Mouse (Mus musculus): Measurements from ENCODE around the gene Tktl1. TPM values are rescaled to one million over a fixed set of nuclear protein-coding genes. Genes with fewer than 3 reads are reported as not detected.

Gene Tktl1
- polyA plus RNA-seq, 1 experiment from 2014 or later: not detected

- WGBS: 42% methylated on average over 1 of the region's 1 CpGs
- no peak for ATAC-seq
- H3K36me3 ChIP-seq (ENCODE audit: control insufficient read depth, insufficient read depth): peaks cover 6% of the 10 kb centered on the region; the same call in 1 of the 2 replicates
Observed at GRCm38 (mm10) chrX:74245107-74245506, 68.0 kb downstream of the Tktl1 start.

GRCm38 (mm10) chrX:74245687-74246086, 68.6 kb downstream of the Tktl1 start:
- no peaks in the 10 kb centered on the region for H3K4me1 ChIP-seq (replicated peaks; ENCODE audit: control insufficient read depth, insufficient read depth, low read length)
- no peaks in the 10 kb centered on the region for H3K9me3 ChIP-seq (ENCODE audit: control insufficient read depth)
- ATAC-seq: peak; percentile 12; the same call in 1 of the 2 replicates
- H3K4me3 ChIP-seq (ENCODE audit: low read depth, low read length): peak overlapping the region; percentile 45
- peak overlapping the region; percentile 54 for H3K9ac ChIP-seq (ENCODE audit: low read depth, low read length)
- WGBS: 25% methylated on average over 21 of the region's 21 CpGs
- H3K36me3 ChIP-seq (ENCODE audit: control insufficient read depth, insufficient read depth): peaks cover 4% of the 10 kb centered on the region; the same call in 1 of the 2 replicates
- no peak for TF ChIP-seq CTCF (IDR thresholded peaks at IDR 0.05; ENCODE audit: low read depth)
- H3K4me2 ChIP-seq (replicated peaks; ENCODE audit: low read depth): peak overlapping the region; percentile 72
- no peaks in the 10 kb centered on the region for H3K27me3 ChIP-seq (replicated peaks; ENCODE audit: control insufficient read depth, insufficient read depth, low read length)
- H3K27ac ChIP-seq (ENCODE audit: low read depth, low read length): peak overlapping the region; percentile 80

More at GRCm38 (mm10) chrX:74245107-74245506, 68.0 kb downstream of the Tktl1 start:
- peak overlapping the region; percentile 54; the same call in 1 of the 2 replicates for H3K9ac ChIP-seq (ENCODE audit: low read depth, low read length)
- no peaks in the 10 kb centered on the region for H3K27me3 ChIP-seq (replicated peaks; ENCODE audit: control insufficient read depth, insufficient read depth, low read length)
- peak overlapping the region; percentile 72 for H3K4me2 ChIP-seq (replicated peaks; ENCODE audit: low read depth)
- H3K27ac ChIP-seq (ENCODE audit: low read depth, low read length): peak overlapping the region; percentile 80
- peak overlapping the region; percentile 45 for H3K4me3 ChIP-seq (ENCODE audit: low read depth, low read length)
- TF ChIP-seq CTCF (IDR thresholded peaks at IDR 0.05; ENCODE audit: low read depth): no peak
- H3K4me1 ChIP-seq (replicated peaks; ENCODE audit: control insufficient read depth, insufficient read depth, low read length): no peaks in the 10 kb centered on the region
- no peaks in the 10 kb centered on the region for H3K9me3 ChIP-seq (ENCODE audit: control insufficient read depth)

DNA sequence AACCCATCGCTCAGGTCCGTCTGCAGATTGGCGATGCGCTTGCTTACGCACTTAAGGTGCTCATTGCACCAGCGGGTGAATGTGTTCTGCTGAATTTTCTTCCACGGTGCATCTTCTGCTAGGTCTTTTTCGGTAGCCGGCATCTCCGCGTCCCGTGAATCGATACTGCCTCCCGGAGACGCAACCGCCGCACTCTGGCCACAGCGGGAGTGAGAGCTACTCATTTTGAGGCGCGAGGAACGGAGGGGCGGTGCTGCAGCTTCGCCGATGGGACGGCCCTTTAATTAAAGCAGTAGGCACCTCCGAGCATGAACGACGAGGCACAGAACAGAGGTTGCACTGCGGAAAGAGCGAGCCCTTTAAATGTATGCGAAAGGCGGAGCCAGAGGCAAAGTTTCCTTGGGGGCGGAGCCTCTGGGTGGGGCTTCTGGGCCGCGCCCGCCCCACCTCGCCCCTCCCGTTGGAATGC, 69.2 kb downstream of the Tktl1 start:
- WGBS: 14% methylated on average over 38 of the region's 38 CpGs

GRCm38 (mm10) chrX:74246693-74247092, 69.6 kb downstream of the Tktl1 start:
- H3K27ac ChIP-seq (ENCODE audit: low read depth, low read length): peak overlapping the region; percentile 57
- H3K4me3 ChIP-seq (ENCODE audit: low read depth, low read length): peak overlapping the region; percentile 45
- H3K36me3 ChIP-seq (ENCODE audit: control insufficient read depth, insufficient read depth): no peaks in the 10 kb centered on the region
- 26% methylated on average over 15 of the region's 15 CpGs for WGBS
- TF ChIP-seq CTCF (IDR thresholded peaks at IDR 0.05; ENCODE audit: low read depth): no peak
- no peaks in the 10 kb centered on the region for H3K27me3 ChIP-seq (replicated peaks; ENCODE audit: control insufficient read depth, insufficient read depth, low read length)
- ATAC-seq: peak; percentile 36
- no peak overlapping the region for H3K9ac ChIP-seq (ENCODE audit: low read depth, low read length)
- no peaks in the 10 kb centered on the region for H3K9me3 ChIP-seq (ENCODE audit: control insufficient read depth)
- H3K4me2 ChIP-seq (replicated peaks; ENCODE audit: low read depth): peak overlapping the region; percentile 72
- H3K4me1 ChIP-seq (replicated peaks; ENCODE audit: control insufficient read depth, insufficient read depth, low read length): no peaks in the 10 kb centered on the region

More for the DNA sequence above, 69.2 kb downstream of the Tktl1 start:
- peak overlapping the region; percentile 54 for H3K9ac ChIP-seq (ENCODE audit: low read depth, low read length)
- no peaks in the 10 kb centered on the region for H3K27me3 ChIP-seq (replicated peaks; ENCODE audit: control insufficient read depth, insufficient read depth, low read length)
- H3K36me3 ChIP-seq (ENCODE audit: control insufficient read depth, insufficient read depth): no peaks in the 10 kb centered on the region
- peak; percentile 19; the same call in 1 of the 2 replicates for TF ChIP-seq CTCF (IDR thresholded peaks at IDR 0.05; ENCODE audit: low read depth)
- peak overlapping the region; percentile 80 for H3K27ac ChIP-seq (ENCODE audit: low read depth, low read length)
- H3K9me3 ChIP-seq (ENCODE audit: control insufficient read depth): no peaks in the 10 kb centered on the region
- peak overlapping the region; percentile 72 for H3K4me2 ChIP-seq (replicated peaks; ENCODE audit: low read depth)
- no peaks in the 10 kb centered on the region for H3K4me1 ChIP-seq (replicated peaks; ENCODE audit: control insufficient read depth, insufficient read depth, low read length)
- H3K4me3 ChIP-seq (ENCODE audit: low read depth, low read length): peak overlapping the region; percentile 45
- peak; percentile 83 for ATAC-seq

DNA sequence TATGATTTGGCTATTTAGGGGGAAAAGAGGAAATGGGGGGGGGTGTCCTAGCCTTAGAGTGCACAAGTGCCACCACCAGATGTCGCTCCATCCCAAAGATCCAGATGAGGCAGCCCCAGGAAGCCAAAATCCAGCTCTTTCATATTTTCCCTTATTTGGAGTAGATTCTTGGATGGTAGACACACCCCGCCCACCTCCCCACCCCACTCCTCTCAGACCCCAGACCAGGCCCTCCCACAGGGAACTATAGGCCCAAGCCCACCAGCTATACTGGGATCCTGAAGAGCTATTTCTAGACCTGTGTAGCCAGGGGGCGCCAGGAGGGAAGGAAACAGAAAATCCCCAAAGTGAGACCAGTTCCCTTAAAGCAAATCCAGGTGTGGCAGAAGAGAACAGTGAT, 71.6 kb downstream of the Tktl1 start:
- Histone ChIP-seq H3K4me1 (replicated peaks; ENCODE audit: control insufficient read depth, insufficient read depth, low read length) (no peaks in the 10 kb centered on the region), H3K4me3 (ENCODE audit: low read depth, low read length) (peak overlapping the region; percentile 38), H3K4me2 (replicated peaks; ENCODE audit: low read depth) (peak overlapping the region; percentile 72), H3K9ac (ENCODE audit: low read depth, low read length) (no peak overlapping the region), H3K27me3 (replicated peaks; ENCODE audit: control insufficient read depth, insufficient read depth, low read length) (no peaks in the 10 kb centered on the region), H3K9me3 (ENCODE audit: control insufficient read depth) (no peaks in the 10 kb centered on the region), H3K36me3 (ENCODE audit: control insufficient read depth, insufficient read depth) (no peaks in the 10 kb centered on the region), H3K27ac (ENCODE audit: low read depth, low read length) (0 out of 2 replicates have a peak overlapping the region, but pooled peaks have one; percentile 71)
- 8% methylated on average over 3 of the region's 3 CpGs for WGBS
- TF ChIP-seq CTCF (IDR thresholded peaks at IDR 0.05; ENCODE audit: low read depth): peak; percentile 70
- 0 out of 2 replicates have a peak, but pooled peaks have one; percentile 17 for ATAC-seq

DNA sequence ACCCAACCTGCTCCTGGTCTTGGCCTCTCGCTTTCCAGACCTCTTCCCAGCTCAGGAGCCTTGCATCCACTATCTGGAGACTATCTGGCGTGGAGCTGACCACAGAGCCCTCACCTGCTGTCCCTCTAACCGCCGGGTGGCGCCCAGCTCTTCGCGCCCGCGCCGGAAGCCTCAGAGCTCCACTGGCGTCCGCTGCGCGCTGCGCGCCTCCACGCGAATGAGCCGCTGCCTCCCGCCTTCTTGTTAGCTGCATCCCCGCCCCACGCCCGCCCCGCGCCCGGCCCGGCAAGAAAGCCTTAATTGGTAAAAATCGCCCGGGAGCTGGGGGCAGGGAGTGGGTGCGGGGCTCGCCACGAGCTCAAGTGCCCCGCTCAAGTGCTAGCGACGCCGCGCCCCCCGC, 72.6 kb downstream of the Tktl1 start, which contains the start of gene Flna:
Gene Flna (minus strand): TSS at position 206 of the 400 bp plus-strand sequence.
- Histone ChIP-seq H3K4me1 (replicated peaks; ENCODE audit: control insufficient read depth, insufficient read depth, low read length) (no peaks in the 10 kb centered on the region), H3K36me3 (ENCODE audit: control insufficient read depth, insufficient read depth) (no peaks in the 10 kb centered on the region), H3K27me3 (replicated peaks; ENCODE audit: control insufficient read depth, insufficient read depth, low read length) (no peaks in the 10 kb centered on the region), H3K9ac (ENCODE audit: low read depth, low read length) (peak within 1 kb of the TSS; percentile 37; the same call in 1 of the 2 replicates), H3K4me2 (replicated peaks; ENCODE audit: low read depth) (peak within 1 kb of the TSS; percentile 72), H3K27ac (ENCODE audit: low read depth, low read length) (peak within 1 kb of the TSS; percentile 71), H3K4me3 (ENCODE audit: low read depth, low read length) (peak within 1 kb of the TSS; percentile 38), H3K9me3 (ENCODE audit: control insufficient read depth) (no peaks in the 10 kb centered on the region)
- 26% methylated on average over 37 of the region's 38 CpGs for WGBS
- ATAC-seq: no peak
- peak; percentile 70 for TF ChIP-seq CTCF (IDR thresholded peaks at IDR 0.05; ENCODE audit: low read depth)
